Mouse (Mus musculus) heart, postnatal 0 days (tissue): ENCODE measurements around the gene Grin2d.

Experiments
- CTCF ChIP-seq: IDR thresholded peaks from 2 replicates; pipeline ENCODE4 v1.5.1; 2016; ENCODE audit warnings: antibody characterized with exemption, control low read depth, low read depth
- EP300 ChIP-seq: IDR thresholded peaks from 2 replicates; pipeline ENCODE4 v1.6.1; 2016; ENCODE audit warnings: antibody characterized with exemption, low read depth

GRCm38 (mm10) chr7:45859008-45859407, 19.2 kb downstream of the Grin2d start:
- TF ChIP-seq CTCF (no peak), EP300 (no peak)
